Mouse (Mus musculus): ENCODE data around the gene Mpp5.

DNA sequence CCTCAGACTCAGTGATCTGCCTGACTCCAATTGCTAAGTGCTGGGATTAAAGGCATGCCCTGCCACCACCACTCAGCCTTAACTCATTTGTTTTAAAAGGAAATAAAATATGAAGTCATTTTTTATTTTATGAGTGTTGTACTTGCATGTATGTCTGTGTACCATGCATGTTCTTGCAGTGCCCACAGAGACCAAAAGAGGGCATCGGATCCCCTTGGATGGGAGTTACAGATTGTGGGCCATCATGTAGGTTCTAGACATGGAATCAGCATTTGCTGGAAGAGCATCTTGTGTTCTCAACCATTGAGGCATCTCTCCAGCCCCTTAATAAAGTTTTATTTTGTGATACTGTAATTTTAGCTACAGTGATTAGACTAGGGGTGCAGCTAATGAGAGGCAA, 116.7 kb downstream of the Mpp5 start:
- TF ChIP-seq EP300 (IDR thresholded peaks at IDR 0.05; ENCODE audit: low read depth), result no peak
- peak; percentile 22 for TF ChIP-seq CTCF (IDR thresholded peaks at IDR 0.05; ENCODE audit: low read depth)

All from heart, postnatal 0 days (tissue).